Mouse (Mus musculus): ENCODE data around the gene Brk1. TPM values are rescaled to one million over a fixed set of nuclear protein-coding genes. Genes with fewer than 3 reads are reported as not detected.

Gene Brk1
- polyA plus RNA-seq, 2 experiments from 2014 or later, result 275 to 326 TPM

DNA sequence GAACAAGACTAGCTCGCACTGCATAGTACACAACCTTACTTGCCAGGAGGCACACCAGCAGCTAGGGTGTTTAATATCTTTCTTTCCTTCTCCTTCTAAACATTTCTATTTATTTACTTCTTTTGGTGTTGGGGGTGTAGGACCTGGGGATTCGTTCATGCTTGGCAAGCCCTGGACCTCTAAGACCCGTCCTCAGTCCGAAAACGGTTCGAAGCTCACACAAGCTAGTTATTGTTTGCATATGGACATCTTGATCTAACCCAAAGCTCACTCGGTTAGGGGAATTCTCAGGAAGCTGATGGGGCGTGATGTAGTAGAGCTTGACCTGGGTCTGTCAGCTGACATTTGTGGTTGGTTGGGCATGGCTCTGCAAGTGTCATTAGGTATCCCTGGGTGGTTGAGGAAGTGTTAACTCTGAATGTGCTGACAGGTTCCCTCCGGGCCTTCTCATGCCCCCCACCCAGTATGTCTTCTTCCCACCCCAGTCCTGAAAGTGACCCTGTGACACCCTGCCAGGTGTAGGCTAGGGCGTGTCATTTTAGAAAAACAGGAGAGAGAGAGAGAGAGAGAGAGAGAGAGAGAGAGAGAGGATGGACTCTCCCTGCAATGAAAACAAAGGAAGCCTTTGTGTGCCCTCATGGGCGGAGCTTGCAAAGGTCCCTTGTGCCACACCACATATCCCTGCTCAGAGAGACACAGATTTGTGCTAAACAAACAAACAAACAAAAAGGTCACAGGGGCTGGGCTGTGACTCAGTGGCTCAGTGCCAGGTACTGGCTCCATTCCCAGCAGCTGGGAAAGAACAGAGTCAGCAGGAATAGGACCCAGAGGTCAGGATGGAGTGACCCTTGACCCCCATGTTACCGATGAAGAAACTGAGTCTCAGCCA lies 57.0 kb downstream of the Brk1 start:
- ATAC-seq, result peak; percentile 79

- ATAC-seq, result no peak
These were observed 58.6 kb downstream of the Brk1 start for GRCm38 (mm10) chr6:113662964-113663700.

GRCm38 (mm10) chr6:113664305-113664704 lies 59.7 kb downstream of the Brk1 start:
- no peak for ATAC-seq

Other genes with a start within 250 kb of the Brk1 start
- 10 to 100 TPM; 32.8 to 49.4 TPM for gene Tada3, start 226.9 kb upstream of the Brk1 start, polyA plus RNA-seq (2017; shearing (Covaris generic))
- 100 to 1,000 TPM; 658 to 920 TPM for gene Arpc4, start 226.7 kb upstream of the Brk1 start, polyA plus RNA-seq (2017; shearing (Covaris generic))
- 10 to 100 TPM; 10.6 to 15.3 TPM for gene Ttll3, start 215.5 kb upstream of the Brk1 start, polyA plus RNA-seq (2017; shearing (Covaris generic))
- gene Rpusd3, start 185.4 kb upstream of the Brk1 start, polyA plus RNA-seq (2017; shearing (Covaris generic)), result 10 to 100 TPM in 1 of 2 experiments, 1 to 10 TPM in 1; 5.4 to 18.7 TPM
- gene Cidec, start 169.0 kb upstream of the Brk1 start, polyA plus RNA-seq (2017; shearing (Covaris generic)), result not detected
- 10 to 100 TPM; 40.7 to 68.9 TPM for gene Jagn1, start 162.2 kb upstream of the Brk1 start, polyA plus RNA-seq (2017; shearing (Covaris generic))
- under 1 TPM; 0.97 TPM for gene Il17re, start 146.3 kb upstream of the Brk1 start, polyA plus RNA-seq (2017; shearing (Covaris generic))
- gene Il17rc, start 133.3 kb upstream of the Brk1 start, polyA plus RNA-seq (2017; shearing (Covaris generic)), result not detected
- gene Creld1, start 121.5 kb upstream of the Brk1 start, polyA plus RNA-seq (2017; shearing (Covaris generic)), result 1 to 10 TPM; 2.7 to 8.0 TPM
- under 1 TPM in 1 of 2 experiments, not detected in 1; 0.20 TPM for gene Prrt3, start 102.8 kb upstream of the Brk1 start, polyA plus RNA-seq (2017; shearing (Covaris generic))
- gene Emc3, start 73.1 kb upstream of the Brk1 start, polyA plus RNA-seq (2017; shearing (Covaris generic)), result 10 to 100 TPM; 57.7 to 61.8 TPM
- 1 to 10 TPM; 4.4 to 7.2 TPM for gene Fancd2, start 73.1 kb upstream of the Brk1 start, polyA plus RNA-seq (2017; shearing (Covaris generic))
- not detected for gene Fancd2os, start 4.1 kb upstream of the Brk1 start, polyA plus RNA-seq (2017; shearing (Covaris generic))
- gene Vhl, start 19.2 kb downstream of the Brk1 start, polyA plus RNA-seq (2017; shearing (Covaris generic)), result 10 to 100 TPM in 1 of 2 experiments, 1 to 10 TPM in 1; 7.1 to 14.5 TPM
- gene Irak2, start 33.7 kb downstream of the Brk1 start, polyA plus RNA-seq (2017; shearing (Covaris generic)), result 10 to 100 TPM; 21.9 to 29.8 TPM
- 1 to 10 TPM; 1.0 to 5.0 TPM for gene Tatdn2, start 92.3 kb downstream of the Brk1 start, polyA plus RNA-seq (2017; shearing (Covaris generic))
- not detected for gene Ghrl, start 115.1 kb downstream of the Brk1 start, polyA plus RNA-seq (2017; shearing (Covaris generic))
- gene Sec13, start 136.0 kb downstream of the Brk1 start, polyA plus RNA-seq (2017; shearing (Covaris generic)), result 100 to 1,000 TPM; 139 to 168 TPM